Mouse (Mus musculus): ENCODE measurements around the gene Rrm1.

DNA sequence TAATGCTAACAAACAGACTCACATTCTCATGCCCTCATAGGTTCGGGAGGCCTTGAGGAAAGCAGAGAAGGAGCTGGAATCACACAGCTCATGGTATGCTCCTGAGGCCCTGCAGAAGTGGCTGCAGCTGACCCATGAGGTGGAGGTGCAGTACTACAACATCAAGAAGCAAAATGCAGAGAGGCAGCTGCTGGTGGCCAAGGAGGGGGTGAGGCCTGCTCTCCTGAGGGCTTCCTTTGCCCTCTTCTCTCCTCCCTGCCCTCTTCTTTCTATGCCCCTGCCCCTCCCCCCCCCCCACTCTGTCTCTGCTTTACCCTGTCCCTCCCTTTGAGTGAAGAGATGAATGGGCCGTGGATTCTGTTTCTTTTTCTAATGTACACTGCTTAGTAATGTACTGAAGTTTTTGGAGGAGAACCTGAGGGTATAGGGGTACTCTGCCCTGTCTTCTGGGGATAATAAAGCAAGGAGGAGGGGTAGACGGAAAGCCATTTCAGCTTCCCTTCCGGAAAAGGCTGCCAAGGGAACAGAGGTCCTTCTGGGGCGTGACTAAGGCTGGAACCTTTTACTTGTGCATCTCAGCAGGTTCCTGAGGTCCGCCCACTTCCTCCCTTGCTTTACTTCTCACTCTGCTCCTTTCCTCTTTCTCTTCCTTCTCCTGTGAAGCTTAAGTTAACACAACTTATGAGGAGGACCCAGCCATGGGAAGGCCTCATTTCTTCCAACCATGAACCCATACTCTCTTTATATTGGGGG is 15.4 kb upstream of the Rrm1 start:
- no peak for TF ChIP-seq CTCF (IDR thresholded peaks at IDR 0.05; ENCODE audit: borderline replicate concordance, insufficient read depth, low read length)
- no peak for TF ChIP-seq POLR2A (IDR thresholded peaks at IDR 0.05; ENCODE audit: low read depth, low read length)

Measured in embryonic fibroblast, embryonic 13.5 days (primary cell).